Mouse (Mus musculus) cortical plate, adult 2 months (tissue): ENCODE results near the gene Sult6b2.

Experiments
- CTCF ChIP-seq: fragments of 200-500 bp; IDR thresholded peaks from 2 replicates; pipeline ENCODE4 v1.5.1; 2011; ENCODE audit warnings: mild to moderate bottlenecking, control low read depth, low read length; ENCODE audit not compliant: insufficient read depth; ENCODE audit errors: extremely low read depth
- POLR2A ChIP-seq: fragments of 200-500 bp; IDR thresholded peaks from 2 replicates; pipeline ENCODE4 v1.6.1; 2011; ENCODE audit warnings: mild to moderate bottlenecking, low read length, control low read depth; ENCODE audit not compliant: insufficient read depth; ENCODE audit errors: extremely low read depth

DNA sequence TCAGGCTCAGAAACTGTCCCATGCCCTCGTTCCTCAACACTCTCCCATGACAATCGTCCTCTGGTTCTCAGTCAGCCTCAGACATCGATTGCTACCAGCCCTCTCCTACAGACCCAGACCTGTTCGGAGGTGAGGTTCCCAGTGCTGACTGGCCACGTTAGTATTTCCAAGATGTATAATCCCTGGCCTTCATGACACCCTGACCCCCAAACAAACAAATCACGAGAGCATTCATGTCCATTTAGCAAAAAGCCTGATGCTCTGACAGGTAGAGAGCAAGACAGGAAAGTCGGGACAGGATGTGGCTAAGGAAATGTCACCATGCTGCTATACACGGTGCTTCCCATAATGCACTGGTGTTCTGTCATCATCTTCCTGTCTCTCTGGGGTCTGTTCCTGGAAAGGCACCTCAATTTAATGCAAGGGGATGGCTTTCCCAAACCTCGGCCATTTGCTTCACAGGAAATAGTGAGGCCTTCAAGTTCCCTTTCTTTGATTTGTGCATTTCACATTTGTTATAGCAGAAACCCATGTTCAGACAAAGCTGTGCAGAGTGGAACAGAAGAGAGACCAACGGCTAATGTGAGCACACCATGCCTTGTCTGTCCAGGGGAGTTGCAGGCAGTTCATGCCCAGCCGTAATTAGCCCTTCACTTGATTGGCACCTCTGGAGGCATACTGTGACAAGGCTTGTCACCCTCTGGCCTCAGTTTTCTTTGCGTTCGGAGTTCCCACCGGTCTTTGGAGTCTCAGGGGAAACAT, 24.3 kb downstream of the Sult6b2 start:
- TF ChIP-seq CTCF, result no peak
- TF ChIP-seq POLR2A, result no peak
